Mouse (Mus musculus) inflammation-experienced regulatory T-cells (primary cell): ENCODE results near the gene H2al1i. TPM values are rescaled to one million over a fixed set of nuclear protein-coding genes. Genes with fewer than 3 reads are reported as not detected.

Experiments used
- polyA plus RNA-seq, 2 experiments: library from polyadenylated mRNA; unstranded; fragments of 100-300 nt; shearing (Covaris generic); gene quantifications; one replicate each; pipeline ENCODE4 v1.2.1; 2017

H2al1i gene
- not detected for polyA plus RNA-seq

DNA sequence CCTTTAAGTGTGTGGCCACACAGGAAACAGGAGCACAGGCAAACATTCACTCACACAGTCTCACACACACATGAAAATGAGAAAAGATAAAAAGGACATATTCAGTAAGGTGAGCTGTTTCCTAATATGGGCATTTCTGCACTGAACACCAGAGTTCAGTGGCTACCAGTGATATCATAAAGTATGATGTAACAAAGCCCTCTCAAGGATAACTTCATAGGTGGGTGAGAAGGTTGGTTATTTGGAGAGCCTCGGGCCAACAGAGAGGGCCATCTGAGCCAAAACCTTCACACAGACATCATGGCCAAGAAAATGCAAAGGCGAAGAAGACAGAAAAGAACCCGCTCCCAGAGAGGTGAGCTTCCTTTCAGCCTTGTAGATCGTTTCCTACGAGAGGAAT, at the start of gene H2al1i:
TSS of gene H2al1i (plus strand) at position 301 of the 400 bp plus-strand sequence.

DNA sequence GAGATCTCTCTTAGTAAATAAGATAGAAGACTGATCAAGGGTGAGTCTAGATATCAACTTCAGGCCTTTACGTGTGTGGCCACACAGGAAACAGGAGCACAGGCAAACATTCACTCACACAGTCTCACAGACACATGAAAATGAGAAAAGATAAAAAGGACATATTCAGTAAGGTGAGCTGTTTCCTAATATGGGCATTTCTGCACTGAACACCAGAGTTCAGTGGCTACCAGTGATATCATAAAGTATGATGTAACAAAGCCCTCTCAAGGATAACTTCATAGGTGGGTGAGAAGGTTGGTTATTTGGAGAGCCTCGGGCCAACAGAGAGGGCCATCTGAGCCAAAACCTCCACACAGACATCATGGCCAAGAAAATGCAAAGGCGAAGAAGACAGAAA, 25.5 kb upstream of the H2al1i start, which contains the start of gene H2al1a:
TSS of gene H2al1a (plus strand) at position 301 of the 400 bp plus-strand sequence.

GRCm38 (mm10) chrX:11302132-11302531, 22.3 kb upstream of the H2al1i start, which contains the start of gene H2al1b:
Gene H2al1b (plus strand): TSS chrX:11302432.

DNA sequence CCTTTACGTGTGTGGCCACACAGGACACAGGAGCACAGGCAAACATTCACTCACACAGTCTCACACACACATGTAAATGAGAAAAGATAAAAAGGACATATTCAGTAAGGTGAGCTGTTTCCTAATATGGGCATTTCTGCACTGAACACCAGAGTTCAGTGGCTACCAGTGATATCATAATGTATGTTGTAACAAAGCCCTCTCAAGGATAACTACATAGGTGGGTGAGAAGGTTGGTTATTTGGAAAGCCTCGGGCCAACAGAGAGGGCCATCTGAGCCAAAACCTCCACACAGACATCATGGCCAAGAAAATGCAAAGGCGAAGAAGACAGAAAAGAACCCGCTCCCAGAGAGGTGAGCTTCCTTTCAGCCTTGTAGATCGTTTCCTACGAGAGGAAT, 19.1 kb upstream of the H2al1i start, which contains the start of gene H2al1c:
TSS of gene H2al1c (plus strand) at position 301 of the 400 bp plus-strand sequence.

GRCm38 (mm10) chrX:11308524-11308923, 15.9 kb upstream of the H2al1i start, which contains the start of gene H2al1d:
Gene H2al1d (plus strand): TSS chrX:11308824.

GRCm38 (mm10) chrX:11311634-11312033, 12.8 kb upstream of the H2al1i start, which contains the start of gene H2al1e:
Gene H2al1e (plus strand): TSS chrX:11311934.

DNA sequence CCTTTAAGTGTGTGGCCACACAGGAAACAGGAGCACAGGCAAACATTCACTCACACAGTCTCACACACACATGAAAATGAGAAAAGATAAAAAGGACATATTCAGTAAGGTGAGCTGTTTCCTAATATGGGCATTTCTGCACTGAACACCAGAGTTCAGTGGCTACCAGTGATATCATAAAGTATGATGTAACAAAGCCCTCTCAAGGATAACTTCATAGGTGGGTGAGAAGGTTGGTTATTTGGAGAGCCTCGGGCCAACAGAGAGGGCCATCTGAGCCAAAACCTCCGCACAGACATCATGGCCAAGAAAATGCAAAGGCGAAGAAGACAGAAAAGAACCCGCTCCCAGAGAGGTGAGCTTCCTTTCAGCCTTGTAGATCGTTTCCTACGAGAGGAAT, 9.6 kb upstream of the H2al1i start, which contains the start of gene H2al1f:
TSS of gene H2al1f (plus strand) at position 301 of the 400 bp plus-strand sequence.

GRCm38 (mm10) chrX:11317956-11318355, 6.5 kb upstream of the H2al1i start, which contains the start of gene H2al1g:
Gene H2al1g (plus strand): TSS chrX:11318256.

GRCm38 (mm10) chrX:11321192-11321591, 3.3 kb upstream of the H2al1i start, which contains the start of gene H2al1h:
Gene H2al1h (plus strand): TSS chrX:11321492.

GRCm38 (mm10) chrX:11327522-11327921, 3.1 kb downstream of the H2al1i start, which contains the start of gene H2al1j:
Gene H2al1j (plus strand): TSS chrX:11327822.

Other genes with a start within 250 kb of the H2al1i start
- gene H2al1a, start 25.4 kb upstream of the H2al1i start, polyA plus RNA-seq = not detected
- not detected for gene H2al1b, start 22.2 kb upstream of the H2al1i start, polyA plus RNA-seq
- not detected for gene H2al1c, start 19.0 kb upstream of the H2al1i start, polyA plus RNA-seq
- not detected for gene H2al1d, start 15.8 kb upstream of the H2al1i start, polyA plus RNA-seq
- not detected for gene H2al1e, start 12.7 kb upstream of the H2al1i start, polyA plus RNA-seq
- not detected for gene H2al1f, start 9.5 kb upstream of the H2al1i start, polyA plus RNA-seq
- gene H2al1g, start 6.4 kb upstream of the H2al1i start, polyA plus RNA-seq = not detected
- gene H2al1h, start 3.2 kb upstream of the H2al1i start, polyA plus RNA-seq = not detected
- gene H2al1j, start 3.2 kb downstream of the H2al1i start, polyA plus RNA-seq = not detected